Mouse (Mus musculus): ENCODE measurements around the gene AC124108.1.
A peak's percentile ranks its signal among the peaks of the same experiment; 100 is the strongest.

The AC124108.1 gene

GRCm38 (mm10) chr1:132200562-132201510 is 9.6 kb downstream of the AC124108.1 start:
- DNase-seq (ENCODE audit: low read depth, low spot score), result no peak

DNA sequence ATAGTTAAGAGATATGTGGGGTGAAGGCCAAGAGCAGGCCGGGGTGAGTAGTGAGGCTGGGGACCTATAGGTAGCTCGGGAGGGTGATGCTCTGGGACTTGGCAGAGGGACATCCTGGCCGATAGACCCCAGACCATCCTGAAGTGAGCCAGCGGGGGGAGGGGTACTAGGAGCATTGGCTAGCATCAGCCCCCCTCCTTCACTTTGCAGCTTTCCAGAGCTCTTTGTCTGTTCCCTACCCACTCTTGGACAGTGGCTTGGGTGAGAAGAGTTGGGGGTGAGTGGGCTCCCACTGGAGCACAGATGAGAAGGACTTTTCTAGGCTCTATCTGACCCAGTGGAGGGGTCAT is 10.2 kb downstream of the AC124108.1 start:
- DNase-seq (ENCODE audit: low read depth, low spot score), result no peak

- no peak for DNase-seq (ENCODE audit: low read depth, low spot score)
Measured at GRCm38 (mm10) chr1:132201936-132202335, 10.7 kb downstream of the AC124108.1 start.

DNA sequence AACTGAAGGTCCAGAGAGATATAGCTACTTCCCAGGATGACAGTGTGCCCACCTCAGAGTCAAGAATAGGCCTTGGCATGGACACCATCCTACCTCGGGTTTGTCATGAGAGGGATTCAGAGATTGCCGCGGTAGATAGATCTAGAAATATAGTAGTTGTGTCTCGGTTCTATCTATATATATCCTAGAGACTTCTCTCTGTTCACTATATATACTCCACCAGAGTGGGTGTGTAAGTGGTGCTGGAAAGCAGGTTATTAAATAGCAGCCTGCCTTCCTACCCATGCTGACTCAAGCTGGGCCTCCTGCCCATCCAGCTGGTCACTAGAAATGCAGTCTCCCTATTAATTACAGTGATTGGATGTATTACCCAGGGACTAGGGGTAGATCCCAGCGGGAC is 11.5 kb downstream of the AC124108.1 start:
- DNase-seq (ENCODE audit: low read depth, low spot score), result no peak

DNA sequence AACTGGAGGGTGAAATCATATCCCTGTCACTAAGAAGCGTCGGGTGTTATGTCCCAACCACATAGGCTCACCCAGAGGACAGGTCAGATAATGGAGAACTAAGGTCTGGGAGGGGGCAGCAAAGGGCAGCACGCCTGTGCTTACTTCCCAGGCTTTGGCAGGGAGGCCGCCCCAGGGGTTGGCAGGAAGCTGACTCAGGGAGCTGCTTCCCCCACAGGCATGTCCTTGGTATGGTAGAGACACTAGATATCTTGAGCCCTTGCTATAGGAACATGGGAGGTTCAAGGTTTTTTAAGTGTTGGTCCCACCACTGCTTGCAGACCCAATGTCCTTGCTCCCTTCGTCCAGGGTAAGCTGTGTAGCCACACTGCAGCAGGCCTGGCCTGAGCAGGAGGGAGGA is 14.7 kb downstream of the AC124108.1 start:
- no peak for DNase-seq (ENCODE audit: low read depth, low spot score)

DNA sequence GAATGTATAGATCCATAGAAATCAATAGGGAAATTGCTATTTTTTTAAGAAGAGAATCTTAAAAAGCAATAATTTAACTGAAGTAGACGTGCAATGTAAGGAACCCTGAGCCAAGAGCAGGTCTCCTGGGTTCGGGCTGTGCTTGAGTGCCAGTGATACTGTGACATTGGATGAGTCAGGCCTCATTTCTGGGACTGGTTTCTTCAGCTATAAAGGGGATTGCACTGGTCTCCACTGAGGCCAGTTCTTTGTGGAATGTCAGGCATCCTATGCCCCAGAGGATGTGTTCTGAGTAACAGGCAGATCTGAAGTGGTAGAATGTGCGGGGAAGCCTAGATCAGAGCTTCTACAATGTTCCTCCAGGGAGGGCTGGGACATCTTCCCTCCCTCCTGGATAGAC is 15.6 kb downstream of the AC124108.1 start:
- no peak for DNase-seq (ENCODE audit: low read depth, low spot score)

DNA sequence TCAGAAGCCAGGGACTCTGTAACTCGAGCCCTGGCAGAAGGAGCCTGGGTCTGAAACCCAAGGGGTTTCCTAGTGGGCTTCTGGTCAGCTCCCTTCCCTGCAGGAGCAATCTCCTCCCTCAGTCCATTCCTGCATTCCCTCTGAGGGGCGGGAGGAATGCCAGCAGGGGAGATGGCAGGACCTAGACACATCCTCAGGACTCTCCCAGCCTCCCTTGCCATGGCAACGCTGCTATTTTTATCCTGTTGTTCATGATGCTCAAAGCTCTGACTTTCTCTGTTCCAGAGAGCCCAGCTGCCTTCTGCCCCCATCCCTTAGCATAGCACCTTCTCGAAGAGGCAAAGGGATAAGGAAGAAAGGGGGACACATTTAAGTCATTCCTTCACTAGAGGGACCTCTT is 16.9 kb downstream of the AC124108.1 start:
- DNase-seq (ENCODE audit: low read depth, low spot score), result no peak

DNA sequence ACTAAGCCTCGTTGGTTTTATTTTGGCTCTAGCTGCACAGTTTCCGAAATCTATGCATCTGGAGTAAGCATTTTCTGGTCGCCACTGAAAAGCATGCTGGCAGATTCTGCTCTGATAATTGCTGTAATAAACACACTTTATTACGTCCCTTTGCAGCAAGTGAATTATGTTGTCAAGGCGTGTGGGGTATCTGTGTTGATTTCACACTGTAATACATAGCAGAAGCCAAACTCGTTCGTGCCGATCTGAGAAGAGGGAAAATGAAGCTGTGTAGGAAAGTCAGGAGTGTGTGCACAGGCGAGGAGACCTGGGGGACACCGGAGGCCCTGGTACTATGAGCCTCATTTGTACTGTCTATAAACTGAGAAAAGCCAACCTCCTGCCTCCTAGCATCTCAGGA is 18.1 kb downstream of the AC124108.1 start:
- no peak for DNase-seq (ENCODE audit: low read depth, low spot score)

GRCm38 (mm10) chr1:132210922-132211321 is 19.7 kb downstream of the AC124108.1 start:
- DNase-seq (ENCODE audit: low read depth, low spot score), result peak; percentile 62

GRCm38 (mm10) chr1:132211672-132212071 is 20.4 kb downstream of the AC124108.1 start:
- DNase-seq (ENCODE audit: low read depth, low spot score), result no peak

DNA sequence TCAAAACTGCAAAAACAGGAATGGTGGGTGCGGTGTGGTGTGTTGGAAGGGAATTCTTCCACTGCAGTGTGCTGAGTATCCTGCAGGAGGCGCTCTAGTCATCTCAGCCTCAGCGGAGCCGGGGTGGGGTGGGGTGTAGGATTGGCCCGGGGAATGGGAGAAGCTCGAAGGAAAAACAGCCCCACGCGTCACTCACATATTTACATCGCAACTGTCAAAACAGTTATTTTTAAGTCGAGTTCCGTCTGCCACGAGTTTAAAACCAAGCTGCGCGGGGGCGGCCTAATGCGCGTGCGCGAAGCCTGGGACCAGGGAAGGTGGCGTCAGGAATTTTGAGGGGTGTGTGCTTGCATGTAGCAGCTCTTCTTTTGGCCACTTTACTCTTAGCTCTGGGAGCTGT is 21.0 kb downstream of the AC124108.1 start:
- DNase-seq (ENCODE audit: low read depth, low spot score), result no peak

DNA sequence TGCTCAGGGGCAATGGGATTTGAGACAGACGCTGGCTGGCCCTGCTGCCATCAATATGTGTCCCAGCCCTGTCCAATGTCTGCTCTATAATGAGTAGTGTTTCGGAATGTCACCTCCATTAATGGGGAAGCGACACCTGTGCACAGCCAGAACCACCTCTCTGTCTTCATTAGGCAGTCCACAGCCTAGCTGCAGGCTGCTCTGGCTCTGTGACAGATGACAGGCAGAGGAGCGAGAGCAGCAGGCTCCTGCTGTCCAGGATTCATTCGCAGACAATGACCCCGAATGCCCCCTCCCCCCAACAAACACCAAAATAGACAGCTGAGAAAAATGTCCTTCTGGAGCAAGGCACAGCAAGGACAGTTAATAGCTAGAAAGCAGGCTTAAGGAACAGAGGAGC is 21.8 kb downstream of the AC124108.1 start:
- DNase-seq (ENCODE audit: low read depth, low spot score), result no peak

GRCm38 (mm10) chr1:132216276-132216675 is 25.0 kb downstream of the AC124108.1 start:
- peak; percentile 62 for DNase-seq (ENCODE audit: low read depth, low spot score)

GRCm38 (mm10) chr1:132221627-132222026 is 30.4 kb downstream of the AC124108.1 start:
- no peak for DNase-seq (ENCODE audit: low read depth, low spot score)

- no peak for DNase-seq (ENCODE audit: low read depth, low spot score)
Measured at GRCm38 (mm10) chr1:132222166-132222565, 30.9 kb downstream of the AC124108.1 start.

- no peak for DNase-seq (ENCODE audit: low read depth, low spot score)
Measured at GRCm38 (mm10) chr1:132226297-132227080, 35.2 kb downstream of the AC124108.1 start.

- no peak for DNase-seq (ENCODE audit: low read depth, low spot score)
Measured at GRCm38 (mm10) chr1:132229667-132230066, 38.4 kb downstream of the AC124108.1 start, which contains the start of gene Gm10188. Gm10188 (minus strand) TSS chr1:132229767.

DNA sequence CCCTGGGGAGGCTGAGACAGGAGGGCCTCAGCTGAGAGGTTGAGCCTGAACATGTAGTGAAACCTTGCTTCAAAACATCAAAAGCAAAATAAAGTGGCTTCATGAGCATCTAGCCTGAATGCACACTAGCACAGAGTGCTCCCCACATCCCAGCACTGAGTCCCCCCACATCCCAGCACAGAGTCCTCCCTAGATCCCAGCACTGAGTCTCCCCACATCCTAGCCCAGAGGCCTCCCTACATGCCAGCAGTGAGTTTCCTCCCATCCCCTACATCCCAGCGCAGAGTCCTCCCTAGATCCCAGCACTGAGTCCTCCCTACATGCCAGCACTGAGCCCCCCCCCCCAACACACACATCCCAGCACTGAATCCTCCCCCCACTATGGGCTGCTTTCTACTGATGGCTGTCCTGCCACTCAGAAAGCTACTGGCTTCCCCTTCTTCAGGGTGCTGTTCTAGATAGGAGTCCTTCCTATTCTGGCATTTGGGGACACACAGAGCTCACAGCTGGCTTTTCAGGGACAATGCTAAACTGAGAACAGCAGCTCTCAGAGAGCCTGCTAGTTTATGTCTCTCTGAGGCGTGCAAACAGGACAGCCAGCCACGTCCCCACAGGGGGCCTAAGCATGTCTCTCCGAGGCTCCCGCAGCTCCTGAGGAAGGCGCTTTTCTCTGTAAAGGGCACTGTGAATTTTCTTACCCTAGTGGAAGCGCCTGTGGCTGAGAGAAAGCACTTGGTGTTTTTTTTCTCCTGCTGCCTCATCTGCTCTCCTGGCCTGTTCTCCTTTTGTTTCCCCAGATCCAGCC is 40.4 kb downstream of the AC124108.1 start:
- no peak for DNase-seq (ENCODE audit: low read depth, low spot score)

DNA sequence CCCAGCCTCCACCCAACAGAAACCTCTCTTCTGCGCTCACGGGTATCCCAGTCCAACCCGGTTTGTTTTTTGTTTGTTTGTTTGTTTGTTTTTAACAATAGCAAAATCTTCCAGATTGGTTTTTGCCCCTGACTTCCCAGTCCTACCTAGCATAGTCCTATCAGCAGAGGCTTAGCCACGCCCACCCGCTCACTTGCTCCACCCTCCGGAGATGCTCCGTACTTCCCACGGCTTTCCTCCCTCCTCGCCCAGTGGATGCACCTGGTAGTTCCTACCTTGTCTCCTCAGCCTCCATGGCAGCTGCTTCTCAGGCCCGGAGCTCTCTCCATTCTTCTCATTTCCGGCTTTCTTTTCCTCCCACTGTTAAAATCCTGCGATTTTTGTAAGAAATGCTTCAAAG is 42.3 kb downstream of the AC124108.1 start:
- DNase-seq (ENCODE audit: low read depth, low spot score), result no peak

DNA sequence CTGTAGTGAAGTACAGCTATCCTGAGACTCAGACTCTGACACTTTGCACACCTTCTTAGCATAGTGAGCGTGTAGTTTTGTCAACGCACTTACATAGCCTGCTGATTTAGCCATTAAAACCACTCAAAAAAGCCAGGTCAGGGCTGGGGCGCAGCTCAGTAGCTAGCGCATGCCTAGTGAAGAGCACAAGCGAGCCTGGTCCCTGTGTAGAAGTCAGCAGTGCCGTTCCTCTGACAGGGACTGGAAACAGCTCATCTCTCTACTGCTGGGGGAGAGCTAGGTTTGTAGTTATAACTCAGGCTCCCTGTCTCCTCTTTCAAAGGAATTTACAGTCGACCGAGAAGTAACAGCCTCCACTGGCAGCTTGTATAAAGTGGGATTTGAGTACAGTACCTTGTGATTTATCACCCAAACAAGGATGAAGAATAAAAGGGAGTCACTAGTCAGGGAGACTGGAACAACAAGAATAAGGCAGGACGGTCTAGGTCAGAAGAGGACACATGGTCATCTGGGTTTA is 43.6 kb downstream of the AC124108.1 start:
- no peak for DNase-seq (ENCODE audit: low read depth, low spot score)

DNA sequence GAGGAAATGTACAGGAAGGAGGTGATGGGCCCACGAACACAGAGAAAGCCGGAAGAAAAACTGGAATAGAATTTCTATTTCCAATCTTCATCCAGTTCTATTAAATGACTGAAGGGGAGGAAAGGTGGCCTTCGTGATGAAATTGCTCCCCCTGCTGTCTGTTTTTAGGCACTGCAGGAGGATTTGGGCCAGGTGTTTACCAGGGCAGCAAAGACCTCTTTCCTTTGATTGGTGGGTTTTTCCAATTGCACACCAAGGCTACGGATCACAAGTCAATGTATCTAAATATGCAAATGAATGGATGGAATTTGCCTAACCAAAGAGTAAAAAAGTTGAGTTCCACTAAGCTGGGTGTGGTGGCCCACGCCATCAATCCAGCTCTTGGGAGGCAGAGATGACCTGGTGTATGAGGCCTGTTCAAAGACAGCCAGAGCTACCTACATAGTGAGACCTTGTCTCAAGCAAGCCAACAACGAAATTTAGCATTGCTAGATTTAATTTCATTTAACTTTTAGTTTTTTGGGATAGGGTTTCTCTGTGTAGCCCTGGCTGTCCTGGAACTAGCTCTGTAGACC is 46.4 kb downstream of the AC124108.1 start:
- peak; percentile 61 for DNase-seq (ENCODE audit: low read depth, low spot score)

All from A20 (cell line).